Mouse (Mus musculus) liver, adult 2 months (tissue): ENCODE measurements at regions not wholly inside any gene's neighbourhood (a gene's known extent, or its start where the extent isn't known, plus 50 kb on each side); places are given as distances from the start of the nearest gene placed in this dataset.

ENCODE experiments used
- DNase-seq: peaks from one replicate; pipeline ENCODE4 v3.0.0-alpha.2; 2011; ENCODE audit warnings: low read depth, low spot score; ENCODE audit errors: extremely low read depth
- H3K27ac ChIP-seq: fragments of 200-500 bp; replicated peaks from 2 replicates; pipeline ENCODE4 v1.5.1; 2012; ENCODE audit warnings: low read depth, mild to moderate bottlenecking, control low read depth, inconsistent platforms, low read length; ENCODE audit not compliant: insufficient read depth
- H3K27me3 ChIP-seq: fragments of 200-500 bp; 2 replicates; pipeline ENCODE4 v1.6.1; 2012; ENCODE audit warnings: mild to moderate bottlenecking, moderate library complexity, low read length, inconsistent platforms; ENCODE audit not compliant: control insufficient read depth, insufficient read depth
- H3K36me3 ChIP-seq: fragments of 200-500 bp; 2 replicates; pipeline ENCODE4 v1.6.1; 2012; ENCODE audit warnings: low read length, inconsistent platforms; ENCODE audit not compliant: control insufficient read depth, insufficient read depth
- H3K4me1 ChIP-seq: fragments of 200-500 bp; 2 replicates; pipeline ENCODE4 v1.6.1; 2011; ENCODE audit warnings: low read length; ENCODE audit not compliant: control insufficient read depth, insufficient read depth
- H3K4me3 ChIP-seq: fragments of 200-500 bp; 2 replicates; pipeline ENCODE4 v1.5.1; 2011; ENCODE audit warnings: low read depth, mild to moderate bottlenecking, control low read depth, low read length, moderate library complexity; ENCODE audit not compliant: insufficient read depth
- H3K79me2 ChIP-seq: fragments of 200-500 bp; 2 replicates; pipeline ENCODE4 v1.6.1; 2012; ENCODE audit warnings: inconsistent platforms, mild to moderate bottlenecking, low read length, moderate library complexity; ENCODE audit not compliant: control insufficient read depth, insufficient read depth
- H3K9ac ChIP-seq: fragments of 200-500 bp; 2 replicates; pipeline ENCODE4 v1.6.1; 2012; ENCODE audit warnings: low read depth, mild to moderate bottlenecking, control low read depth, inconsistent platforms, low read length
- CTCF ChIP-seq: fragments of 200-500 bp; IDR thresholded peaks from 2 replicates; pipeline ENCODE4 v1.5.1; 2011; ENCODE audit warnings: low read depth, low read length, control low read depth
- POLR2A ChIP-seq: fragments of 200-500 bp; IDR thresholded peaks from 2 replicates; pipeline ENCODE4 v1.6.1; 2011; ENCODE audit warnings: low read length, control low read depth; ENCODE audit not compliant: insufficient read depth; ENCODE audit errors: extremely low read depth
- WGBS: fragments of 180-500 bp; shearing (Covaris S2); methylation state at CpG from one replicate; pipeline ENCODE4 v1.1.7; 2018; 5-methylcytosine and 5-hydroxymethylcytosine counted together

GRCm38 (mm10) chr13:101096221-101096620 is 263.0 kb upstream of the Slc30a5 start:
- Histone ChIP-seq H3K36me3 (no peaks in the 10 kb centered on the region), H3K4me3 (no peak overlapping the region), H3K27ac (no peak overlapping the region), H3K9ac (no peak overlapping the region), H3K79me2 (no peaks in the 10 kb centered on the region), H3K4me1 (no peaks in the 10 kb centered on the region), H3K27me3 (no peaks in the 10 kb centered on the region)
- WGBS: 93% methylated on average over 6 of the region's 6 CpGs
- DNase-seq: no peak
- TF ChIP-seq CTCF (no peak), POLR2A (no peak)

- no peak overlapping the region for H3K27ac ChIP-seq
- no peaks in the 10 kb centered on the region for H3K36me3 ChIP-seq
- no peaks in the 10 kb centered on the region for H3K79me2 ChIP-seq
- DNase-seq: no peak
- no peak overlapping the region for H3K4me3 ChIP-seq
- H3K9ac ChIP-seq: no peak overlapping the region
- TF ChIP-seq POLR2A (no peak), CTCF (no peak)
- H3K4me1 ChIP-seq: no peaks in the 10 kb centered on the region
- WGBS: 88% methylated on average over 6 of the region's 6 CpGs
- no peaks in the 10 kb centered on the region for H3K27me3 ChIP-seq
Measured at GRCm38 (mm10) chr13:101095057-101095831, 262.0 kb upstream of the Slc30a5 start.

GRCm38 (mm10) chr13:101092743-101093131 is 259.5 kb upstream of the Slc30a5 start:
- Histone ChIP-seq H3K27ac (no peak overlapping the region), H3K4me1 (no peaks in the 10 kb centered on the region), H3K36me3 (no peaks in the 10 kb centered on the region), H3K9ac (no peak overlapping the region), H3K79me2 (no peaks in the 10 kb centered on the region), H3K27me3 (no peaks in the 10 kb centered on the region), H3K4me3 (no peak overlapping the region)
- no peak for DNase-seq
- WGBS: 97% methylated on average over 10 of the region's 10 CpGs
- no peak for TF ChIP-seq POLR2A
- no peak for TF ChIP-seq CTCF

GRCm38 (mm10) chr13:101092033-101092742 is 259.0 kb upstream of the Slc30a5 start:
- no peaks in the 10 kb centered on the region for H3K27me3 ChIP-seq
- no peak overlapping the region for H3K27ac ChIP-seq
- H3K4me1 ChIP-seq: no peaks in the 10 kb centered on the region
- no peaks in the 10 kb centered on the region for H3K79me2 ChIP-seq
- H3K9ac ChIP-seq: no peak overlapping the region
- TF ChIP-seq POLR2A (no peak), CTCF (no peak)
- DNase-seq: peak; percentile 85
- 89% methylated on average over 18 of the region's 18 CpGs for WGBS
- no peak overlapping the region for H3K4me3 ChIP-seq
- no peaks in the 10 kb centered on the region for H3K36me3 ChIP-seq

GRCm38 (mm10) chr13:101085182-101085581 is 252.0 kb upstream of the Slc30a5 start:
- TF ChIP-seq POLR2A: no peak
- TF ChIP-seq CTCF: no peak
- Histone ChIP-seq H3K36me3 (no peaks in the 10 kb centered on the region), H3K4me3 (no peak overlapping the region), H3K27ac (no peak overlapping the region), H3K4me1 (no peaks in the 10 kb centered on the region), H3K79me2 (no peaks in the 10 kb centered on the region), H3K27me3 (no peaks in the 10 kb centered on the region), H3K9ac (no peak overlapping the region)
- DNase-seq: no peak

- no peak for DNase-seq
- Histone ChIP-seq H3K36me3 (no peaks in the 10 kb centered on the region), H3K9ac (no peak overlapping the region), H3K4me1 (no peaks in the 10 kb centered on the region), H3K27me3 (no peaks in the 10 kb centered on the region), H3K4me3 (no peak overlapping the region), H3K27ac (no peak overlapping the region), H3K79me2 (no peaks in the 10 kb centered on the region)
- TF ChIP-seq POLR2A: no peak
- no peak for TF ChIP-seq CTCF
- WGBS: 94% methylated on average over 5 of the region's 5 CpGs
Measured at GRCm38 (mm10) chr13:101084193-101084592, 251.0 kb upstream of the Slc30a5 start.
